Mouse (Mus musculus): Measurements from ENCODE around the gene Sh2b1.

GRCm38 (mm10) chr7:126467834-126468627 is 7.2 kb downstream of the Sh2b1 start:
- TF ChIP-seq POLR2A (IDR thresholded peaks at IDR 0.05; ENCODE audit: low read depth, low read length) (no peak), CTCF (IDR thresholded peaks at IDR 0.05; ENCODE audit: extremely low read depth, insufficient read length, insufficient replicate concordance, low read depth, low read length) (no peak)
